Mouse (Mus musculus) 3T3-L1 (cell line): Measurements from ENCODE around the gene Hist2h3c1.
"Not testable (repeated sequence)": the region's sequence is repeated elsewhere in the genome, so short reads cannot be mapped to it uniquely, and the experiment has no call there.

Experiments
- DNase-seq: peaks from one replicate; pipeline ENCODE4 v3.0.0-alpha.2; 2015; ENCODE audit warnings: low read depth, low spot score

The Hist2h3c1 gene

GRCm38 (mm10) chr3:96255926-96256593 is 9.6 kb downstream of the Hist2h3c1 start:
- no peak for DNase-seq

- DNase-seq: no peak
Measured at GRCm38 (mm10) chr3:96257190-96257589, 10.7 kb downstream of the Hist2h3c1 start.

- peak; percentile 52 for DNase-seq
Measured at GRCm38 (mm10) chr3:96260220-96260619, 13.7 kb downstream of the Hist2h3c1 start.

- peak; percentile 58 for DNase-seq
Measured at GRCm38 (mm10) chr3:96261623-96262022, 15.1 kb downstream of the Hist2h3c1 start.

GRCm38 (mm10) chr3:96262216-96262875 is 15.9 kb downstream of the Hist2h3c1 start:
- DNase-seq: peak; percentile 97

- DNase-seq: peak; percentile 99
Measured at GRCm38 (mm10) chr3:96262979-96263550, 16.6 kb downstream of the Hist2h3c1 start, which contains the start of gene Hist2h4. Gene Hist2h4, minus strand, starts transcription at chr3:96263311.

- DNase-seq: peak; percentile 77
Measured at GRCm38 (mm10) chr3:96263558-96264403, 17.3 kb downstream of the Hist2h3c1 start.

GRCm38 (mm10) chr3:96264404-96264949 is 18.0 kb downstream of the Hist2h3c1 start:
- DNase-seq: peak; percentile 47

GRCm38 (mm10) chr3:96266132-96266710 is 19.7 kb downstream of the Hist2h3c1 start:
- no peak for DNase-seq

GRCm38 (mm10) chr3:96267541-96267940 is 21.1 kb downstream of the Hist2h3c1 start:
- no peak for DNase-seq

- peak; percentile 92 for DNase-seq
Measured at GRCm38 (mm10) chr3:96268051-96268775, 21.7 kb downstream of the Hist2h3c1 start, which contains the start of gene Hist2h3b. Gene Hist2h3b, plus strand, starts transcription at chr3:96268654.

- DNase-seq: not testable (repeated sequence)
Measured at GRCm38 (mm10) chr3:96268776-96269378, 22.4 kb downstream of the Hist2h3c1 start.

- DNase-seq: peak; percentile 99
Measured at GRCm38 (mm10) chr3:96269511-96270474, 23.3 kb downstream of the Hist2h3c1 start, which contains the start of gene Hist2h2bb. Gene Hist2h2bb, plus strand, starts transcription at chr3:96269752.

- DNase-seq: peak; percentile 80
Measured at GRCm38 (mm10) chr3:96273591-96274465, 27.3 kb downstream of the Hist2h3c1 start.

- DNase-seq: peak; percentile 43
Measured at GRCm38 (mm10) chr3:96277428-96277799, 30.9 kb downstream of the Hist2h3c1 start.

GRCm38 (mm10) chr3:96277800-96278624 is 31.5 kb downstream of the Hist2h3c1 start:
- peak; percentile 94 for DNase-seq

- no peak for DNase-seq
Measured at GRCm38 (mm10) chr3:96280660-96281059, 34.2 kb downstream of the Hist2h3c1 start.
